Mouse (Mus musculus) brain, embryonic 14.5 days (tissue): ENCODE data around the gene Rabggtb. TPM values are rescaled to one million over a fixed set of nuclear protein-coding genes. Genes with fewer than 3 reads are reported as not detected.

Source experiments
- DNase-seq: peaks from one replicate; pipeline ENCODE4 v3.0.0-alpha.2; 2011; ENCODE audit warnings: low read depth
- CTCF ChIP-seq: fragments of 200-500 bp; IDR thresholded peaks from 2 replicates; pipeline ENCODE4 v1.5.1; 2012; ENCODE audit warnings: inconsistent platforms, mild to moderate bottlenecking, moderate library complexity, borderline replicate concordance; ENCODE audit not compliant: insufficient read depth, insufficient read length; ENCODE audit errors: extremely low read depth
- POLR2A ChIP-seq: fragments of 200-500 bp; IDR thresholded peaks from 2 replicates; pipeline ENCODE4 v1.6.1; 2012; ENCODE audit warnings: mild to moderate bottlenecking, inconsistent platforms, borderline replicate concordance; ENCODE audit not compliant: poor library complexity, insufficient read depth, insufficient read length, severe bottlenecking; ENCODE audit errors: extremely low read depth
- polyA plus RNA-seq: library from polyadenylated mRNA; depleted of rRNA; stranded (reverse); fragments of >200 nt; gene quantifications from 2 replicates; pipeline ENCODE4 v1.2.3, GENCODE M21; 2012; rRNA removed

Gene Rabggtb
- 65.9 and 84.1 TPM in 2 replicates for polyA plus RNA-seq

DNA sequence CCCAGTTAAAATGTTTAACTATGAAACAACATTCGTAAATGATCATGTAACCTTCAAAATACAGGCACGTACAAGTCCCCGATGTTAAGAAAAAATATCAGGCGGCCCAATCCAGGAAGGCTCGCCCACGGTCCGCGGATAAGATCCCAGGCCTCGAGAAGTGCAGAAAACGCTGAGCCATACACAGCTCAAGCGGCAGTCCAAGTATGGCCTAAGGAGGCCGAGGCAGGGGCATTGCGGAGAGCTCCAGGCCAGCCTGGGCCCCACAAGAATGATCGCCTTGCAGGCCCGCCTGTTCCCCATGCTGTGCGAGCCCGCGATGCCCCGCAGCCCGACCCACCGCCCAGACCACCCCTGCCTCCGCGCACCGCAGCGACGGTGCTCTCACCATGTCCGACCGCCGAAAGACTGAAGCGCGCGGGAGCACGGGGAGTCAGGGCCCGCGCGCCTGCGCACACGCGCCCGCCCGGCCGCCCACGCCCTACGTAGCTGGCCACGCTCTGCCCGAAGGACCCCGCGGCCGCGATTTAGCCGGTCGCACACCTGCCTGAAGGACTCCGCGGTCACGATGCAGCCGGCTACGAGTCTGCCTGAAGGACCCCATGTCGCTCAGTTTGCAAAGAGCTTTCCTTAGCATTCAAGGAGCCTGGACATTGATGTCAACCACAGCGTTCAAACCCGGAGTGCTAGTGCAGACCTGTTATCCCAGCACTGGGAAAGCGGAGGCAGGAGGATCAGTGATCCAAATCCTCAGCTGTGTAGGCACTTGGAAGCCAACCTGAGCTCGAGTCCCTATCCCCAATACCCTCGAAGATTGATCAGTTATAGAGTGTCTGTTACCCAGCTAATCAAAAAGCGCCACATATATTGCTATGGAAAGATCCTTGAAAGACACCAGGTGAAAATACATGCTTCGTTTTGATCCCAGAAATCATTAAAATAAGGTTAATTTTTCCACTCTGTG is at the start of gene Rabggtb:
Rabggtb (minus strand) TSS at position 464 of the 964 bp plus-strand sequence.
- TF ChIP-seq POLR2A: peak; percentile 89
- no peak for TF ChIP-seq CTCF

GRCm38 (mm10) chr3:153961632-153962389 is 49.0 kb upstream of the Rabggtb start:
- TF ChIP-seq CTCF (peak; percentile 63; the same call in 1 of the 2 replicates), POLR2A (no peak)
- DNase-seq: peak; percentile 31

More for the DNA sequence above, at the start of gene Rabggtb:
- DNase-seq: peak; percentile 98

DNA sequence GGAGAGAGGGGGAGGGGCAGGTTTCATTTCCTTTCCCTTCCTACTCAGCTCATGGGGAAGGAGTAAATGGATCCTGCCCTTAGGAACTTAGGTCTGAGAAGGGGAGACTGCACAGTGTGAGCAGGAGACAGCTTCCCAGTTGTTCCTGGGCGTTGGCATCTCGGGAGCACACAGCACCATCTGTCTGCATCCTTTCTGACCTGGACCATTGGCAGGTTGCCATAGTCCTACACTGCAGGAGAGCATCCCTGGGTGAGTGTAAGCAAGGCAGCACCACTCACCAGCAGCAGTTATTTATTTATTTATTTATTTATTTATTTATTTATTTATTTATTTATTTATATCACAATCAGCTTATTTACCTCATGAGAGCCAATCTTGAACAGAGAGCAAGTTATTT is 48.1 kb upstream of the Rabggtb start:
- DNase-seq: peak; percentile 44
- TF ChIP-seq CTCF: no peak
- TF ChIP-seq POLR2A: no peak

- TF ChIP-seq CTCF (no peak), POLR2A (no peak)
- no peak for DNase-seq
Observed at GRCm38 (mm10) chr3:153959731-153960207, 47.0 kb upstream of the Rabggtb start.

DNA sequence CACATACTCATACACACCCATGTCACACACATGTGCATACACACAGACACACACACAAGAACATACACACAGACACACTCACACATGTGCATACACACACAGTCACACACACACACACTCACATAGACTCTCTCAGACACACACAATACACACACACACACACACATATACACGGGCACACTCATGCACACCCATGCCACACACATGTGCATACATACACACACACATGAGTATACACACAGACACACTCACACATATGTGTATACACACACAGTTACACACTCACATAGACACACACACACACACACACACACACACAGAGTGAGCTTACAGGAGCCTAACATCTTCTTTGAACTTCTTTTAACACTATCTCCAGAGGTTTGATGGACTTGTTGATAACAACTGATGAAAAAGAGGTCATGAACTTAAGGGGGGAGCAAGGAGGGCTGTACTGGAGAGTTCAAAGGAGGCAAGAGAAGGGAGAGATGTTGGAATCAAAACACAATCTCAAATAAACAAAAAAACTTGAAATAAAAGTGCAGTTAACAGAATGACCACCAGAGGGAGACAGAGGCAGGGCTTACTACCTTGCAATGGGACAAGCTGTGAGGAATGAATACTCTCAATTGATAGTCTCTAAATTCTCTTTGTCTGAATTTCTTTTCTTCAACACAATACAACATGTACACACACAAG is 46.4 kb upstream of the Rabggtb start:
- peak; percentile 77 for DNase-seq
- TF ChIP-seq POLR2A (no peak), CTCF (peak; percentile 75)

- no peak for DNase-seq
- no peak for TF ChIP-seq POLR2A
- no peak for TF ChIP-seq CTCF
Observed at GRCm38 (mm10) chr3:153957916-153958315, 45.1 kb upstream of the Rabggtb start.

DNA sequence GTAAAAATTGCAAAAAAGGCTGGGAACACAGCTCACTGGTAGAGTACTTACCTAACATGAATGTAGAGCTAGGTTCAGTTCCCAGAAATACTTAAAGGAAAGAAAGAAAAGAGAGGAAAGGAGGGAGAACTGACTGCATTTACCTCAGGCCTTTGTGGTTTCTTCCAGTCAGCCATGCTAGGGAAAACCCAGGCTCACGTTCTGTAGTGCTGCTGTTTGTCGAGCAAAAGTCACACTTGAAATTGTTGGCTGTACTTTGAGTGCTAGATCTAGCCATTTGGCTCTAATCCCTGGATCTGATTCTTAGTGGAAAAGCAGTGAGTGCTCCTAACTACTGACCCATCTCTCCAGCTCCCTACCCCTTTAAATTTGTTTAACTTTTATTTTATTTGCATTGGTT is 35.4 kb upstream of the Rabggtb start:
- DNase-seq: no peak
- TF ChIP-seq POLR2A: no peak
- TF ChIP-seq CTCF: no peak

DNA sequence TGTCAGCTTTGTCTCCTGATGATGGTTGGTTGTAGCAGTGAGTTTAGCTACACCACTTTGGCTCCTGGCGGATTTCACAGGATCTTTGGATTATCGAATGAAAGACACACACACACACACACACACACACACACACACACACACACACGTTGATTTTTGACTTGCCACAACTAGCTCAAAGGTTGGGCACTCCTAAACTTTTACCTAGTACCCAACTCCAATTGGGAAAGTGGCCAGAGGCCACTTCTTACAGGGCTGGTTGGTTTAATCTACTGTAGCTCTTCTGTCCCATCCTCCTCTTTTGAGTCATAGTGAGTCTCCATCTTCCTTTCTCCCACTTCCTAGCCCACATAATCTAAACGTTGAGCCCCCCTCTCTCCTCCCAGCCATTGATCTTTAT is 34.5 kb upstream of the Rabggtb start:
- TF ChIP-seq CTCF: no peak
- no peak for DNase-seq

GRCm38 (mm10) chr3:153944335-153944990 is 31.7 kb upstream of the Rabggtb start, which contains the start of gene Acadm:
Gene Acadm (minus strand): TSS chr3:153944632.
- DNase-seq: peak; percentile 98
- TF ChIP-seq CTCF: no peak
- peak; percentile 48; the same call in 1 of the 2 replicates for TF ChIP-seq POLR2A

DNA sequence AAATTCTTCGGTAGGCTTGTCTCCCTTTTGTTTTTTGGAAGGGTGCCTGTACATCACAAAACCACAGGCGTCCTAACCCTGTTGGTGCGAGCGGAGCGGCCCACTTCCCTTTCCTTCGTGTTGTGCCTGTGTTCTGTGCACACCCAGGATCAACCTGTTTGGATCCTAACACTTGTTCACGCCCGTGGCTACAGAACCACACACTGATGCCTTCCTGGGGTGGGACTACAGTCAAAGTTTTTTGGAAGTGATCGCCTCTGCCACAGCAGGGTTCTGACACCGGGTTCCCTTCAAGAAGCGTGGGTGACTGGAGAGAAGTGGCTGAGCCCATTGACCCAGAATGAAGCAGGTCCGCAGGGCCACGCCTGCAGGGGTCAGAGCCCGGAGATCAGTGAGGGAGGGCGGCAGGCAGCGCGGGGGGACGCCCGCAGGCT is 31.1 kb upstream of the Rabggtb start:
- DNase-seq: no peak
- TF ChIP-seq POLR2A (no peak), CTCF (no peak)
